Mouse (Mus musculus) liver, postnatal 0 days (tissue): Measurements from ENCODE around the gene Nr4a1. TPM values are rescaled to one million over a fixed set of nuclear protein-coding genes. Genes with fewer than 3 reads are reported as not detected.

Source experiments
- ATAC-seq: fragments of 200-750 bp; cut with Nextera tagmentation; 2 replicates; pipeline ENCODE4 v1.8.0; 2017; ENCODE audit warnings: mild to moderate bottlenecking, moderate library complexity
- DNase-seq: peaks from one replicate; pipeline ENCODE4 v3.0.0-alpha.2; 2016
- H3K27ac ChIP-seq: fragments of 300-500 bp; sonication (generic); 2 replicates; pipeline ENCODE4 v1.5.1; 2014; ENCODE audit warnings: antibody characterized with exemption, moderate library complexity, mild to moderate bottlenecking, low read depth
- H3K27me3 ChIP-seq: fragments of 300-500 bp; sonication (generic); 2 replicates; pipeline ENCODE4 v1.6.1; 2014; ENCODE audit warnings: low read length, control low read depth, mixed read lengths; ENCODE audit not compliant: insufficient read depth
- H3K36me3 ChIP-seq: fragments of 300-500 bp; sonication (generic); replicated peaks from 2 replicates; pipeline ENCODE4 v1.6.1; 2014; ENCODE audit warnings: mild to moderate bottlenecking, control low read depth, low read length, moderate library complexity, mixed read lengths; ENCODE audit not compliant: insufficient read depth
- H3K4me1 ChIP-seq: fragments of 300-500 bp; sonication (generic); 2 replicates; pipeline ENCODE4 v1.6.1; 2014; ENCODE audit warnings: antibody characterized with exemption, mild to moderate bottlenecking, control low read depth; ENCODE audit not compliant: insufficient read depth
- H3K4me2 ChIP-seq: fragments of 300-500 bp; sonication (generic); 2 replicates; pipeline ENCODE4 v1.6.1; 2014; ENCODE audit warnings: low read depth, mild to moderate bottlenecking, low read length, moderate library complexity, mixed read lengths
- H3K4me3 ChIP-seq: fragments of 300-500 bp; sonication (generic); 2 replicates; pipeline ENCODE4 v1.5.1; 2014; ENCODE audit warnings: low read depth, low read length
- H3K9ac ChIP-seq: fragments of 300-500 bp; sonication (generic); replicated peaks from 2 replicates; pipeline ENCODE4 v1.6.1; 2014; ENCODE audit warnings: mild to moderate bottlenecking, moderate library complexity
- H3K9me3 ChIP-seq: fragments of 300-500 bp; sonication (generic); 2 replicates; pipeline ENCODE4 v1.6.1; 2016; ENCODE audit warnings: mild to moderate bottlenecking, control low read depth, low read length, mixed read lengths
- CTCF ChIP-seq: sonication (generic); IDR thresholded peaks from 2 replicates; pipeline ENCODE4 v1.5.1; 2016; ENCODE audit warnings: antibody characterized with exemption, low read depth
- EP300 ChIP-seq: IDR thresholded peaks from 2 replicates; pipeline ENCODE4 v1.6.1; 2016; ENCODE audit warnings: antibody characterized with exemption, low read depth, mild to moderate bottlenecking
- WGBS: fragments of 180-500 bp; shearing (Covaris S2); extraction: QIAGEN DNeasy Blood & Tissue Kit; methylation state at CpG from one replicate; pipeline ENCODE4 v1.1.7; 2014; ENCODE audit not compliant: insufficient replicate concordance; 5-methylcytosine and 5-hydroxymethylcytosine counted together
- polyA plus RNA-seq: library from polyadenylated mRNA; unstranded; fragments of >200 nt; fragmentation: Nextera tagmentation; extraction: Ambion mirVana; gene quantifications from 2 replicates; pipeline ENCODE4 v1.2.1, GENCODE M21; 2015

Nr4a1 gene
- polyA plus RNA-seq, 1 experiment from 2014 or later = 1.1 TPM

DNA sequence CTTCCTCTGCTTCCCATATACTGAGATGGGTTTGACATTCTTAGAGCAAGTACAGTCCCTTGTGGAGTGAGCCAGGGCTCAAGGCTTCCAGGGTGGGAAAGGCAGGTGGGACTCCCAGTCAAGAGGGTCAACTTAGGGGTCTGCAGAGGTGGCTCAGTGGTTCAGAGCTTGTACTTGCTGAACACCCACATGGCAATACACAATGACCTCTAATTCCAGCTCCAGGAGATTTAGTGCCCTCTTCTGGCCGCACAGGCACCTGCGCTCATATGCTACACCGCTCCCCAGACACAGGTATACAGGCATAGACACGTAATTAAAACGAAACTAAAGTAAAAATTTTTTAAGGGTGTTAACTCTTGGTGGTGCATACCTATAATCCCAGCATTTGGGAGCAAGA, 69.4 kb downstream of the Nr4a1 start:
- no peak overlapping the region for H3K27ac ChIP-seq
- H3K27me3 ChIP-seq = 0 out of 2 replicates have a peak, but pooled peaks cover 2% of the 10 kb centered on the region
- ATAC-seq (no peak), DNase-seq (no peak)
- no peaks in the 10 kb centered on the region for H3K9me3 ChIP-seq
- 0 out of 2 replicates have a peak, but pooled peaks have one; percentile 11 for TF ChIP-seq CTCF
- TF ChIP-seq EP300 = no peak
- no peak overlapping the region for H3K4me2 ChIP-seq
- no peak overlapping the region for H3K9ac ChIP-seq
- 88% methylated on average over 5 of the region's 5 CpGs for WGBS
- no peak overlapping the region for H3K4me3 ChIP-seq
- no peaks in the 10 kb centered on the region for H3K36me3 ChIP-seq
- H3K4me1 ChIP-seq = peaks cover 16% of the 10 kb centered on the region

Other genes with a start within 250 kb of the Nr4a1 start
- gene Gm47841, start 206.9 kb upstream of the Nr4a1 start, polyA plus RNA-seq = not detected in 2 replicates
- gene Fignl2, start 175.7 kb upstream of the Nr4a1 start, polyA plus RNA-seq = 0.18 and 0.26 TPM in 2 replicates
- not detected in 2 replicates for gene Ankrd33, start 138.5 kb upstream of the Nr4a1 start, polyA plus RNA-seq
- 2.3 and 2.6 TPM in 2 replicates for gene Acvrl1, start 125.7 kb upstream of the Nr4a1 start, polyA plus RNA-seq
- 2.2 TPM in 2 replicates for gene Acvr1b, start 80.2 kb upstream of the Nr4a1 start, polyA plus RNA-seq
- gene Grasp, start 30.1 kb upstream of the Nr4a1 start, polyA plus RNA-seq = 0.35 and 0.54 TPM in 2 replicates
- 33.8 and 34.4 TPM in 2 replicates for gene Atg101, start 30.0 kb downstream of the Nr4a1 start, polyA plus RNA-seq
- gene 6030408B16Rik, start 38.9 kb downstream of the Nr4a1 start, polyA plus RNA-seq = 0.36 and 0.45 TPM in 2 replicates
- gene Krt80, start 115.9 kb downstream of the Nr4a1 start, polyA plus RNA-seq = 0.31 and 0.38 TPM in 2 replicates
- gene Krt7, start 156.8 kb downstream of the Nr4a1 start, polyA plus RNA-seq = 2.3 and 2.4 TPM in 2 replicates
- not detected in 2 replicates for gene Krt87, start 184.5 kb downstream of the Nr4a1 start, polyA plus RNA-seq
- gene Krt88, start 193.5 kb downstream of the Nr4a1 start, polyA plus RNA-seq = not detected in 2 replicates
- not detected in 2 replicates for gene Krt81, start 209.5 kb downstream of the Nr4a1 start, polyA plus RNA-seq
- not detected in 2 replicates for gene Krt86, start 219.2 kb downstream of the Nr4a1 start, polyA plus RNA-seq
- 0.33 and 0.58 TPM in 2 replicates for gene Krt83, start 237.2 kb downstream of the Nr4a1 start, polyA plus RNA-seq